Mouse (Mus musculus) heart, adult 2 months (tissue): Measurements from ENCODE around the gene Wdr34.

Experiments used
- CTCF ChIP-seq: fragments of 200-600 bp; IDR thresholded peaks from 2 replicates; pipeline ENCODE4 v1.8.1; 2022; ENCODE audit warnings: antibody characterized with exemption, mild to moderate bottlenecking, moderate library complexity
- EP300 ChIP-seq: fragments of 200-500 bp; IDR thresholded peaks from 2 replicates; pipeline ENCODE4 v1.6.1; 2011; ENCODE audit warnings: low read depth, low read length, control low read depth; ENCODE audit not compliant: insufficient read depth
- POLR2A ChIP-seq: fragments of 200-500 bp; IDR thresholded peaks from 2 replicates; pipeline ENCODE4 v1.6.1; 2011; ENCODE audit warnings: mild to moderate bottlenecking, low read depth, low read length, control low read depth; ENCODE audit not compliant: insufficient read depth

DNA sequence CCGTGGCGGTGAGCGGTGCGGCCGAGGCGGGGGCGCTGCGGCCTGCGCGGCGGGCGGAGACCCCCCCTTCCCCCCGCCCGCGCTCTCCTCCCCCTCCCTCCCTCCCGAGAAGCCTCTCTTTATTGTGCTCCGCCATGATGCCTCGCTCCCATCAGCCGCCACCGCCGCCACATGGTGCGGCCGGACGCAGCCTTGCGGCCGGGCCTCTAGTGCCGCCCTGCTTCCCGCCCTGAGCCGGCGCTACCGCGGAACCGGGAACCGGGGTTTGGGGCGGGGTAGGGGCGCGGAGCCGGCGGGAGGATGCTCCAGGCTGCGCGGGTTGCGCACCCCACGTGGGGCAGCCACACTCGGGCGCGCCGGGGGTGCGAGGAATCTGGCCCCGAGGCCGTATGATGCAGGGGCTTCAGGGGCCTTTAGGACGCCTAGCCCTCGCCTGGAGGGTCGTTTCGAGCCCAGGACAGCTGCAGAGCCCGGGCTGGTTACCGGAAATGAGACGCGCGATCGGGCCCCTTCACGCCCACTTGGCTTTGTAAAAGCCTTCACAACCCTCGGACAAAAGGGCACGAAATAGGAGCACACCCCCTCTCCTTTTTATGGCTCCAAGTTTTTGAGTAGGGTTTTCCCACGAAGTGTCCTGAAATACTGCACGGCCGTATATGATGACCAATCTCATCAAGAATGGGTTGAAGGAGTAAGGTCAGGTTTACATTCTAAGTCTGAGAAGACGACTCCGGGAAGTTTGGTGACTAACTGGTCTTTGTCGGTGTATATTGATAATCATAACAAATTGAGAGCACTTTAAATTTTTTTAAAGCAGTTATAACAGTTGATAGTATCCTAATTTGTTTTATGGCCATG is 18.6 kb upstream of the Wdr34 start:
- no peak for TF ChIP-seq POLR2A
- no peak for TF ChIP-seq CTCF
- TF ChIP-seq EP300 = no peak
